Mouse (Mus musculus): ENCODE results near the gene Traip.

Gene Traip

DNA sequence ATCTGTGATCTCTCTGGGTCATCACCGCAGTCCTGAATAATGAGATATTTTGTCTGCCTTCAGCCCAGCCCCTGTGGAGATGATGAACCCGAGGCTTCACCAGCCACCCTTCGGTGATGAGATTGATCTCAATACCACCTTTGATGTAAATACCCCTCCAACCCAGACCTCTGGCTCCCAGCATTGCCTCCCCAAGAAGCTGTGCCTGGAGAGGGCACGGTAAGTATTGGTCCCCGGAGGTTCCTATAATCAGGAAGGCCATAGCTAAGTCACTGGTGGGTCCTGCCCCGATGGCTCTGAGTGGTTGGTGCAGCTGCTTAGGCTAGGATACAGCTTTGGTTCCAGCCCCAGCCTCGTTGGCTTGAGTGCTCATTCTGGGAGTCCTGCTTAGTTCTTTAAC lies 18.6 kb downstream of the Traip start:
- no peak for ATAC-seq (ENCODE audit: insufficient number of reproducible peaks, low FRiP score, low TSS enrichment)

DNA sequence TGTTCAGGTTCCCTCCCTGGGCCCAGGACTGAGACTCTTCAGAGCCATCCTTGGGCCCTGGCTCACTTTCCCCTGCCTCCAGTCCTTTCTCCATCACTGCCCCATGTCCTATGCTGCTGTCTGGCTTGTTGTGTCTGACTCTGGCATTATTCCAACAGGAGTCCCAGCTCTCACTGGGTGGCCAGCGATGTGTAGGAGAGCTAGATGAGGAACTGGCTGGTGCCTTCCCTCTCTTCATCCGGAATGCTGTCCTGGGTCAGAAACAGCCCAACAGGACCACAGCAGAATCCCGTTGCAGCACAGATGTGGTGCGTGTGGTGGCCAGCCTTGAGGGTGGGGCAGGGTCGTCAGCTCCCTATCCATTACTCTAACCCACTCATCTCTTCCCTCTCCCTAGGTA lies 20.4 kb downstream of the Traip start:
- ATAC-seq (ENCODE audit: insufficient number of reproducible peaks, low FRiP score, low TSS enrichment) = no peak

DNA sequence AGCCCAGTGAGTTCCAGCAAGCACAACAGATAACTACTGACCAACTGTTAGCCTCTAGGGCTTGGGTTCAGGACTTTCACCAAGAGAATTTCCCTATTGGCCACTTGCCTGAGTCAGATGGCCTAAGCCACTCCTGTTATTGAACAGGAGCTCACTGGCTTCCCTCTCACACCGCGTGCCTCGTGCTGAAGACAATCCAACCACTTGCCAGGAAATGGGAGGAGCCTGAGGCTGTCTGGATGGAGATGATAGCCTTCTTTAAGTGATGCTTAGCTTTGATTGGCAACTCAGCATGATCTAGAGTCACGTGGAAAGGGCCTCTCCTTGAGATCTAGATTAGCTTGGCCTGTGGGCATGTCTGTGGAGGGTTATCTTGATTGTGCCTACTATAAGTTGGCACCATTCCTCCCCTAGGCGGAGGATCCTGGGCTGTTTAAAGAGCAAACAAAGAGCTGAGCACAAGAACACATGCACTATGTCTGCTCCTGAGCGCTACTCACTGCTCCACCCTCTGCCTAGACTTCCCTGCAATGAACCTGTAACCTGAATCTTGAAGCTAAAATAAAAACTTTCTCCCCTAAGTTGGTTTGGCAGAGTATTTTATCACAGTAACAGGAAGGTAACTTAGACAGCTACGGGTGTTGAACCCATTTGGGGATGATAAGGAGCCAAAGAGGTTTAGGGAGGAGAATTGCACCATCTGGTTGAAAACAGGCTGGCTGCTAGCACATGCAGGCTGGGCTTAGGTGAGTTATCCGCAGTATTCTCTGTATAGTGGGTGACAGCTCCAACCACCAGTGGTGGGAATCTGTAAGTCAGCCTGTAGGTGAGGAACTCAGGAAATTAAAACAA lies 22.0 kb downstream of the Traip start:
- ATAC-seq (ENCODE audit: insufficient number of reproducible peaks, low FRiP score, low TSS enrichment) = no peak

DNA sequence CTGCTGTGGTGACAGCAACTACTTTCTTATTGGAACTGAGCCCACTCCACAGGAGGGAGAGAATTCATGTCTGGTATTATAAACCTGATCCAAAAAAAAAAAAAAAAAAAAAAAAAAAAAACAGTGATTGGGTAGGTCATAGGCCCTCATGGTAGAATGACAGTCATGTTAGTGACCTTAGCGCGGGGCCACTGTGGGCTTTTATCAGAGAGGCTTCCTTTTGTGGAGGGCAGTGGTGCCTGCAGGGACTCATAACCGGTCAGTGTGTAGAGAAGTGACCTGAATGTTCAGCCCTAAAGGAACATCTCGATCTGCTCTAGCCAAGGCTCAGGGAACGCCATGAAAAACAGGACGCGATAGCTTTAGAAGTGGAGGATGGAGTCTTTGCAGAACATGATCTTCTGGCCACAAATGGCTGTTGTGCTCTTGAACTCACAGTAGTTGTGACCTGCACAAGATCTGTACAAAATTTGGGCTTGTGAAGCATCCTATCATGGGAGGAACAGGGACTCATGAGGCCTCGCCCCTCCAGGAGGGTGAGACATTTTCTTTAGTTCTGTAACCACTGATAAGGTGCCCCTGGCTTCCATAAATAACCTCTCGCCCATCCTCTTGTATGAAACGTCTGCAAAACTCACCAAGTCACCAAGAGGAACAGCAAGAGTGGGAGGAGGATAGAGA lies 24.7 kb downstream of the Traip start:
- no peak for ATAC-seq (ENCODE audit: insufficient number of reproducible peaks, low FRiP score, low TSS enrichment)

DNA sequence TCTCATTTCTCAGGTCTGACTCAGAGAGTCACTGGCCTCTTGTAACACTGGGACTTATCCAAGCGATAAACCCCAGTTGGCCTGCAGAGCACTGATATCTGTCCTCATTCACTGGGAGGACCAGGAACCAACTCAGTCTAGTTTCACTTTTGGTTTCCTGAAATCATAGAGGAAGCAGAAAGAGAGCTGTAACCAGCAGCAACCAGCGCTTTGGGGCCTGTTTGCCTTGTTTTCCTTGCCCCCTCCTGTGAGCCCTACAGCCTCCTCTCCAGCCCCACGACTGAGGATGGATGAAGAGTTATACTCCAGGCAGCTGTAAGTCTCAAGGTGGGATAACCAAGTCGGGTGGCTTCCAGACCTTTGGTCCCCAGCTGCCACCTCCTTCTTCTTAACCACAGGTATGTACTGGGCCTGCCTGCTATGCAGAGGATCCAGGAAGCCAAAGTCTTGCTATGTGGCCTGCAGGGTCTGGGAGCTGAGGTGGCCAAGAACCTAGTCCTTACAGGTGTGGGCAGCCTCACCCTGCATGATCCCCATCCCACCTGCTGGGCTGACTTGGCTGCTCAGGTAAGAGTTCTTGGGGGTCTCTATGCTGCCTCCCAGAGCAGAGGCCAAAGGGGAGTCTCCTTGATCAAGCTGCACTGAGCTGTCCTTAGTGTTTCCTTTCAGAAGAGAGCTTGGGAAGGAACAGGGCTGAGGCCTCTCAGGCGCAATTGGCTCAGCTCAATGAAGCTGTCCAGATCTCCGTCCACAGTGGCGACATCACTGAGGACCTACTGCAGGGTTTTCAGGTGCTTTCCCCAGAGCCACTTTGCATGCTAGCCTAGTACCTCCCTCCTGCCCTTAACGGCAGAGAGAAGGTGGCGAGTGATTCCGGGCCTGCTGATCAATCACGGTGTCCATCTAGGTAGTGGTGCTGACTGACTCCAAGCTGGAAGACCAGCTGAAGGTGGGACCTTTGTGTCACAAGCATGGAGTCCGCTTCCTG lies 25.8 kb downstream of the Traip start, which contains the start of gene Uba7:
Uba7 (plus strand) TSS at position 107 of the 988 bp plus-strand sequence.
- ATAC-seq (ENCODE audit: insufficient number of reproducible peaks, low FRiP score, low TSS enrichment) = no peak

DNA sequence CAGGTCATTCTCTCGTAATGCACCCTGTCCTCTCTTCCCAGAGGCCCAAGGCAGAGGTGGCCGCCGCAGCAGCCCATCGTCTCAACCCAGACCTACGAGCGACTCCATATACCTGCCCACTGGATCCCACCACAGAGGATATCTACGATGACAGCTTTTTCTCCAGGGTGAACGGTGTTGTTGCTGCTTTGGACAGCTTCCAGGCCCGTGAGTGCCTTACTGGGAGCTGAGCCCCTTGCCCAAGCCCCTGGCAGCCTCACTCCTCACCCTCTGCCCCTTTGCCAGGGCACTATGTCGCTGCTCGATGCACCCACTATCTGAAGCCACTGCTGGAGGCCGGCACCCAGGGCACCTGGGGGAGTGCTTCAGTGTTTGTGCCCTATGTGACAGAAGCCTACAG lies 28.9 kb downstream of the Traip start:
- ATAC-seq (ENCODE audit: insufficient number of reproducible peaks, low FRiP score, low TSS enrichment) = no peak

DNA sequence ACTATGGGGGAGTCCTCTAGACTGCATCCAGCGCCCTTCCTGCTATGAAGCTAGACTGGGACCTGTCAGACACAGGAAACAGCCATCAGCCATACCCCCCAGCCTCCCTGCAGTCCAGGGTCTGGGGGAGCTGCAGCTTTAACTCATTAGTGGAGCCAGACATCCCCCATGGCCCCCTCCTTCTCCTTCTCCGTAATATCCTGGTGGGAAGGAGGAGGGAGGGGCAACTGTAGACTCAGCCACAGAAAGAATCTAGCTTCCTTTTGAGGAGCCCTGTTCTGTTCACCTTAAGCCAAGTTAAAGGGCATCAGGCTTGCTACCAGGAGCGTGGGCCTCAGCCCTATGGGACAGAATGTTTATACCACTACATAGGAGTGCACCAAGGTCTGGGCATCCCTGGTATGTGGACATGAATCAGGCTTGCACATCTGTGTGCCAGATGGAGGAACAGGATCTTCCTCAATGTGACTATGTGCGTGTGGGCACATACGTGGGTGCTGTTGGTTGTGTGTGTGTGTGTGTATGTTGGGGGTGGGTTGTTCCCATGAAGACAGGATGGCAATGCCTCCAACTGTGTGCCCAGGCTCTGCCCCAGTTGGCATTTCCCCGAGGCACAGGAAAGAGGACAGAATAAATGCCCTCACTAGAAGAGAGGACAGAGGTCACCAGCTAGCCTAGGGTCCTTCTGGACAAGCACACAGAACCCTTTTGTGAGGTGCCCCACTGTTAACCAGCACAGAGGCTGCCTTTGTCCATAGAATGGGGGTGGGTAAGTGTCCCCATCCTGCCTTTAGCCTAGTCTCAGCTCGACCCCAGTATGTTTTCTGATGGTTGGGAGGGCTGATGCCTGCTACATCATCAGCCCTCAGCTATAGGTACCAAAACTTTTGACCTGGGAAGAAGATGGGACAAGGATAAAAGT lies 32.0 kb downstream of the Traip start:
- ATAC-seq (ENCODE audit: insufficient number of reproducible peaks, low FRiP score, low TSS enrichment) = no peak

DNA sequence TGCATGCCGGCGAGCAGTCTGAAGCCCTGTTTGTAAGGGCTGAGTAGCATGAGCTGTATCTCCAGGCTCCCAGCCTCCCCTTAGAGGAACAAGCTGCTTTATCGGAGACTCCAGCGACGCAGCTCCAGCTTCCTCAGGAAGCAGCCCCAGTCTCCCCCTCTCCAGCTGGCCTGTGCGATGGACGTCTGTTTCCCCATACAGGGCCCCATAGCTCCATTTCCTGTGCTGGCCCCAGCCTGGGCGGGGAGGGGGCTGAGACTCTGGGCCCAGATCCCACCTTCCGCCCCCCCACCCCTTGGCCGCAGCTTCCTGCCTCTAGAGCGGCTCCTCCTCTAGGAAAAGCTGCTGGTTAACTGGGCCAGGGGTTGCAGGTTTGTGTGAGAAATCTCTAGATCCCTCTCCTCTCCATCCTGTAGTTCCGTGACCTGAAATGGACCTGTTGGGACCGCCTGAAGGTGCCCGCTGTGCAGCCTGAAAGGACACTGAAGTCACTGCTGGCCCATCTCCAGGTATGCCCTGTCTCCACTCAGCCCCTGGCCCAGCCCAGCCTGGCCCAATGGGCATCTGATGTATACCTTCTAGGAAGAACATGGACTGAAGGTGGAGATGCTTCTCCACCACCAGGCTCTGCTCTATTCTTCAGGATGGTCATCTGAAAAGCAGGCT lies 32.9 kb downstream of the Traip start, which contains the start of gene Gm20661:
Gm20661 (plus strand) TSS at position 378 of the 666 bp plus-strand sequence.
- no peak for ATAC-seq (ENCODE audit: insufficient number of reproducible peaks, low FRiP score, low TSS enrichment)

DNA sequence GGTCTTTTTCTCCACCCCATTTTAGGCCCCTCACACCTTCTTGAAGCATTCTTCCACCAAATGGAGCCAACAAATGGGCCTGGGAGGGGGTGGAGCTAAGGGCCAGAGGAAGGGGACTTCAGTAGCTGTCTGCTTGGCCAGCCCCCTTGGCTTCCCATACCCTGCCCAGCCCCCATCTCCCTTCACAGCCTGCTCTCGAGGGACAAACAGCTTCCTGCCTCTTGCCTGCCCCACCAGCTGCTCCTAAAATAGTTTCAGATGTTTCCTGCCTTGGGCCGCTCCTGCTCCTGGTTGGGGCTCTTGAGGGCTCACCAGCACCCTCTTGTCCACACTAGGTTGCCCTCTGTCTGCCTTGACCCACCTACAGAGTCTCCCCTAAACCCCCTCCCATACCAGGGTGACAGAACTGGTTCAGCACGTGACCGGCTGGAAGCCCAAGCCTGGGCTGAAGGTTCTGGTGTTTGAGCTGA lies 33.5 kb downstream of the Traip start:
- no peak for ATAC-seq (ENCODE audit: insufficient number of reproducible peaks, low FRiP score, low TSS enrichment)

DNA sequence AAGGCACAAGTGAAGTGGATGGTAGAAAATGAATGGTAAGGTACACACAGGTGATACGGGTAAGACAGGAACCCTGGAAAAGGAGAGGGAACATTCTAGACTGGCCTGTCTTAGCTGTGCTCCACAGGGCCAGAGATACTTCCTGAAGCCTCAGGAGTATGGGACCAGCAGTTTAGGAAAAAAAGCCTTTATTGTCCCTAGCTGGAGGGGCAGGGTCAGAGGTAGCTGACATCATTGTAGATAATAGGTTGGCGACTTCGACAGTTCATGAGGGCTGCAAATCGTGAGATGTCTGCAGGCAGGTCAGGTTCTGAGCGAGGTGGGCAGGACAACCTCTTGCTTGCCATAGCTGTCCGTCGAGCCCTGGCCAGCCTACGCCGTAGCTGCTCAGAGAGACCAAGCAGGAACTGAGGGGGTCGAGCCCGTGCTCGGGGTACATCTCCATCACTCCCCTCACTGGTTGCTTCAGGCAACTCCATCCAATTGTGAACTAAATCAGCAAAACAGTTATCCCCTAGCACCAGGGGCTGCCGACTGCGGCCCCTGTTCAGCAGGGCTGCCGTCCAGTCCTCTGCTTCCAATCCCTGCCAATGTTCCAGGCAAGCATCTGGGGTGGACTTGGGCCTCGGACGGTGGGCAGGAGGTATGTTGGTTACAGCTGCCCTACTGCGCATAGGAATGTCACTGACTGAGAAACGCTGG lies 34.3 kb downstream of the Traip start:
- ATAC-seq (ENCODE audit: insufficient number of reproducible peaks, low FRiP score, low TSS enrichment) = no peak

DNA sequence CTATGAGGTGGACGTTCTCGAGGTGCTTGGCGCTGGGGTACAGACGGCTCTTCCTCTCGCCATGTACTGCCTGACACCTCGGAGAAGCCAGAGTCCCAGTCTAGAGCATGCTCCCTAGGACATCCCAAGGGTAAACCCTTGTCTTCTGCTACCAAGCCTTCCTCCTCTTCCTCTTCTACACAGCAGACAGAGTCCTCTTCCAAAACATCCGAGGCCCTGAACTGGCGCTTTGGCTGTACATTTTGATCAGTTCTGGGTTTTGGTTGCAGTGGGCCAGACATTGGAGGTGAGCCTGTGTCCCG lies 34.8 kb downstream of the Traip start:
- no peak for ATAC-seq (ENCODE audit: insufficient number of reproducible peaks, low FRiP score, low TSS enrichment)

DNA sequence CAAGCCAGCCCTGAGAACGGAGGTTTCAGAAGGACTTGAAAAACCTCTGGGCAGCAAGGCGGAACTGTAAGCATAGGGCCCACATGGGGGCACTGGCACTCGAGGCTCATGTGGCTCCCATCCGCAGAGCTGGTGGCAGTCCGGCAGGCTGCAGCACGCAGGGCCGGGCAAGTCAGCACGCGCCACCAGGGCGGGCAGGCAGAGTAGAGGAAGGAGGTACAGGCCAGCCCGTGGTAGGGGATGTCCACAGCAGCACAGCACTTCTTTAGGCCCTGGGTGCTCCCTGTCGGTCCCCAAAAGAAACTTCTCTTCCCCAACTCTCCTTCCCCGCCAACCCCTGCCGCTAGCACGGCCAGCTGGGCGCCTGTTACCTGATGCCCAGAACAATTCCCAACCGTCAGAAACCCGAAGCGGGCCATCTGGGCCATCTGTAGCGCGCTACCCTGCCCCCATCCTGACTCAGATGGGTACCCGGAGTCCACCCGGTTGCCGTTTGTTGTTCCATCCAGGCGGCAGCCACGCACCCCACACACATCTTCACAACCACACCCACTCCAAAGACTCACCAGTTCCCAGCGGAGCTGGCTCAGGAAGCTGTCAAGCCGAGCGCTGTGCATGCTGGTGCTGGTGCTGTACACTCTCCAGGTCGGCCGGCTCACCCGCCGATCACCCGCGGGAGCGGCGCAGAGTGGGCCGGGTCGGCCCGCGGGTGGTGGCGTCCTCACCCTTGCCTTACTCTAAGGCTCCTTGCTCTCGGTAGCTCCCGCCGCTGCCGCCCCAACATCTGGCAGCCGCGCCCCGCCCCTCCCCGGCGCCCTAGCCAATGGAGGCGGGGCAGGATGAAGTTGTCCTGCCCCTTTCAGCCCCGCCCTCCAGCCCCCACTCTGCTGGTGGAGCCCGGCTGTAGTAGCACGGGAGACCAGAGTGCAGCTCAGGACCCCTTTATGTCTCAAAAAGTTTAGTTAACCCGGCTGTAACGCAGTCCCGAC lies 35.5 kb downstream of the Traip start, which contains the start of gene Inka1:
Inka1 (minus strand) TSS at position 749 of the 989 bp plus-strand sequence.
- ATAC-seq (ENCODE audit: insufficient number of reproducible peaks, low FRiP score, low TSS enrichment) = peak; percentile 56; the same call in 1 of the 2 replicates

DNA sequence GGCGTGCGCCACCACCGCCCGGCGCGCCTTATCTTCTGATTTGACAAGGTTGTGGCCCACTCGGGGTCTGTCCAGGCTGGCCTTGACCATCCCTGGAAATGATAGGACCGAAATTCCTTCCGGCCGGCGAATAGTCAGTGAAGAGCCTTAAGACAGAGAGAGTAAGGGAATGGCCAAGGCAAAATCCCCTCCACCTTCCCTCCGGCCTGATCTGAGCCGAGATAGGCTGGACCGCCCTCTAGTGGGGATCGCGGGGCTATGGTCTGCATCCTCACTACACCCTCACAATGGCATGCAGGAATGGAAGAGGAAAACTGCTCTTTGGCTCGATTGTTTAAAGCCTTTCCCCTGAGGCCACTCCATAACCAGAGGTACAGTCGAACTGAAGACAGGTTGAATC lies 36.4 kb downstream of the Traip start:
- ATAC-seq (ENCODE audit: insufficient number of reproducible peaks, low FRiP score, low TSS enrichment) = peak; percentile 76; the same call in 1 of the 2 replicates

DNA sequence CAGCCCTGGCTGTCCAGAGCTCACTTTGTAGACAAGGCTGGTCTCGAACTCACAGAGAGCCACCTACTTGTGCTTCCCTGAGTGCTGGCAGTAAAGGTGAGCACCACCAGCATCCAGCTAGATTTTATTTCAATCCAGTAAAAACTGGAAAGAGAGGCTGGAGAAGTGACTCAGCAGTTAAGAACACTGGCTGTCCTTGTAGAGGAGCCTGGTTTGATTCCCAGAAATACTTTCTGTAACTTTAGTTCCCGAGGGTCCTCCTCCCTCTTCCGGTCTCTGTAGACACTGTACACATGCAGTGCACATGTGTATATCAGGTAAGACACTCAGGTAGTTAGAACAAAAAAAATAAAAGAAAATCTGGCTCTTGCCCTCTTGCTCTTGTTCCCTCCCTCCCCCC lies 38.0 kb downstream of the Traip start:
- no peak for ATAC-seq (ENCODE audit: insufficient number of reproducible peaks, low FRiP score, low TSS enrichment)

DNA sequence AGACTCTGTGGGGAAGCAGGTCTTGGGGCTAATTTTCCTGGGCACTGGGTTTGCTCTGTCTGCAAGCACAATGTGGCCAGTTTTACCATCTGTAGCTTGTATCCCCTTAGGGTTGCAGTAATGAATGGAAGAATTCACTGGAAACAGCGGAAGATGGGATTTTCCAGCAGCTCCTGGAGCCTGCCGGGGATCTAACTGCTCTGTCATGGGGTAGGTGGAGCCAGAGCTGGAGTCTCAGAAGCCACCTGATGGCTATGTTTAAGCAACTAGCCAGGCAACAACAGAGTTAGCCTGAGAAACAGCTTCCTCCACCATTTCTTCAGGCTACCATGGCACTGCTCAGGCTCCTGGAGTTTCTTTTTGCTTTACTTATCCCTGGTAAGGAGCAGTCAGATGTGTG lies 42.3 kb downstream of the Traip start, which contains the start of gene Cdhr4:
Cdhr4 (plus strand) TSS at position 301 of the 400 bp plus-strand sequence.
- no peak for ATAC-seq (ENCODE audit: insufficient number of reproducible peaks, low FRiP score, low TSS enrichment)

DNA sequence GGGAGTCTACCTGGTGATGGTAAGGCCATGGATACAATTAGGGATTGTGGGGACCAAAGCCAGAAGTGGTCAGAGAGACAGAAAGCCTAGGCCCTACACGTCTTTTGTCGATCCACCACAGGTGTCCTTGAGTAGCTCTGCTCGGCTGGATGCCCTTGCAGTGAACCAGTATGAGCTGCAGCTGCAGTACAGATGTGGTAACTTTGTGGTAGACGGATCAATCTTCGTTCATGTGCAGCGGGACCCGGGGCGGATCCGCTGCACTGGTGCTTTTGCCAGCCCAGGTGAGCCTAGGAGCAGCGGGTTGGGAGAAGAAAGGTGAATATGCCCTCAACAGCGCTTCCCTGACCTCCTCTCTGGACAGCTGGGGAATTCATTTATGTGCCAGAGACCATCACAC lies 43.1 kb downstream of the Traip start:
- ATAC-seq (ENCODE audit: insufficient number of reproducible peaks, low FRiP score, low TSS enrichment) = no peak

DNA sequence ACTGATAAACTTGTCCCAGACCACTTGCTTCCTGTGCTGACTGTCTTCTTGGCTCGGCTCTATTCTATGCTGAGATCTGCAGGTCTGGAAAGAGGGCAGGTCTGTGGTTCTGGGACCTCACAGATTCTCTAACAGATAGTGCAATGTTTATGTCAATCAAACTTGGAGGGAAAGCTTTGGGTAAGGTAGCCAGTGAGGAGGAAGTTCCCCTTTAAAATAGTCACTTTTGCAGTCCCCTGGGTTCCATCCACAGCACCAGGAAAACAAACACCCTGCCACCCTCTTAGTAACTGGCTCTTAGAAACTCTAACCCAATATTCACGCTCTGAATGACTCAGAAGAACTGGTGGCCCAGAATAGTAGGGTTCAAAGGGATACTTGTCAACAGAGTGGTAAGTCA lies 44.5 kb downstream of the Traip start:
- no peak for ATAC-seq (ENCODE audit: insufficient number of reproducible peaks, low FRiP score, low TSS enrichment)
